Mouse (Mus musculus): ENCODE results near the gene Kcne4.

The Kcne4 gene

DNA sequence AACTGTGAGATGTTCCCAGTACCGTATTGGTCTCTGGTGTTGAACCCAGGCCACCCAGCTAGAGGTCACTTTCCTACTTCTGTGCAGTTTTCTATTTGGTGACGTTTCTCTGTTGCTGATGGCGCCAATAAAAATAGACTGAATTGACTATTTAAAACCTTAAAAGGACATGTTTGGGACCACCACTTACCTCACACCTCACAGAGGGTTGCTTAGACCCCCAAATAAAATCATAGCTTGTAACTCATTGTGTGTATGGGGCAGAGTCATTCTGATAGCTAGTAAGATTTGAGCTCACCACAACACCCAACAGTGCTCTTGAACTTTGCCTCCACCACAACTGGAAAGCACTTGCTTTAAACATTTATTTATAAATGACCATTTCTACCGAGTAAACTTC, 43.0 kb downstream of the Kcne4 start:
- DNase-seq (ENCODE audit: low read depth, low spot score): no peak

DNA sequence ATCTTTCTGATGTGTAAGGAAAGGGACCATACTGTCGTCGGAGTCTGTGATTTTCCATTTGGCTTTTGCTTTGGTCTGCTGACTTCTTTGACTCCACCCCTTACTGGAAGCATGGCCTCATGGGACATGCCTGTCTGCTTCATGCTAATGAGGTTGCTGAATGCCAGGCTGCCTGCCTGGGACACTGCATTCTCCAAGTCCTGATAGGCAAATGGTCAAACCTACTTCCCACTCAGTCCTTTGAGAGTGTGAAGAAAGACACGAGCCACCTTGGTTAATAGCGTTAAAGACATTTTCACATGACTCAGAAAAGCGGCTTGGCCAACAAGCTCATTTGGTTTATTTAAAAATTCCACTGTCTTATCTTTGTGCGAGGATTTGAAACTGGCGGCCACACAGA, 43.5 kb downstream of the Kcne4 start:
- DNase-seq (ENCODE audit: low read depth, low spot score): no peak

DNA sequence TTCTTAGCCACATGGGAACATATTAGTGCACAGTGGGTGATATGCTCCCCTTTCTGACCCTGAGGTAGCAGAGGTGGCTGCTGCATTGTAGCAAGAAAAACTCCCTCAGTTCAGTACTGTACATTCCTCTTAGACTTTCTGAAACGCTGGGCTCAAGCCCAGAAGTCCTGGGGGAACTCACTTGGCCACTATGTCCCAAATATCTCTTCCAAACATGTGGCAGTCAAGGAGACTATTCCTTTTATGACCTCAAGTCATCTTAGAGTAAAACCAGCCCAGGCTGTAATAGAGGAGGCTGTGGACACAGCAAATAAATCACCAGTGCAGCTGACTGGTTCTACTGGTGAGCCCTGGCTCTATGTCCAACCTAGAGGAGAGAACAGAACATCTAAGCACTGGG, 45.7 kb downstream of the Kcne4 start:
- no peak for DNase-seq (ENCODE audit: low read depth, low spot score)

GRCm38 (mm10) chr1:78863833-78864232, 47.3 kb downstream of the Kcne4 start:
- no peak for DNase-seq (ENCODE audit: low read depth, low spot score)

- DNase-seq (ENCODE audit: low read depth, low spot score): no peak
These were observed 47.8 kb downstream of the Kcne4 start for GRCm38 (mm10) chr1:78864351-78864750.

GRCm38 (mm10) chr1:78864799-78865346, 48.3 kb downstream of the Kcne4 start:
- no peak for DNase-seq (ENCODE audit: low read depth, low spot score)

- DNase-seq (ENCODE audit: low read depth, low spot score): no peak
These were observed 49.4 kb downstream of the Kcne4 start for GRCm38 (mm10) chr1:78865991-78866390.

GRCm38 (mm10) chr1:78866455-78866854, 49.9 kb downstream of the Kcne4 start:
- no peak for DNase-seq (ENCODE audit: low read depth, low spot score)
